Mouse (Mus musculus) lung, postnatal 10 days (tissue): Measurements from ENCODE around the gene Abca4.

Source experiments
- DNase-seq: peaks from one replicate; pipeline ENCODE4 v3.0.0; 2021

Gene Abca4

DNA sequence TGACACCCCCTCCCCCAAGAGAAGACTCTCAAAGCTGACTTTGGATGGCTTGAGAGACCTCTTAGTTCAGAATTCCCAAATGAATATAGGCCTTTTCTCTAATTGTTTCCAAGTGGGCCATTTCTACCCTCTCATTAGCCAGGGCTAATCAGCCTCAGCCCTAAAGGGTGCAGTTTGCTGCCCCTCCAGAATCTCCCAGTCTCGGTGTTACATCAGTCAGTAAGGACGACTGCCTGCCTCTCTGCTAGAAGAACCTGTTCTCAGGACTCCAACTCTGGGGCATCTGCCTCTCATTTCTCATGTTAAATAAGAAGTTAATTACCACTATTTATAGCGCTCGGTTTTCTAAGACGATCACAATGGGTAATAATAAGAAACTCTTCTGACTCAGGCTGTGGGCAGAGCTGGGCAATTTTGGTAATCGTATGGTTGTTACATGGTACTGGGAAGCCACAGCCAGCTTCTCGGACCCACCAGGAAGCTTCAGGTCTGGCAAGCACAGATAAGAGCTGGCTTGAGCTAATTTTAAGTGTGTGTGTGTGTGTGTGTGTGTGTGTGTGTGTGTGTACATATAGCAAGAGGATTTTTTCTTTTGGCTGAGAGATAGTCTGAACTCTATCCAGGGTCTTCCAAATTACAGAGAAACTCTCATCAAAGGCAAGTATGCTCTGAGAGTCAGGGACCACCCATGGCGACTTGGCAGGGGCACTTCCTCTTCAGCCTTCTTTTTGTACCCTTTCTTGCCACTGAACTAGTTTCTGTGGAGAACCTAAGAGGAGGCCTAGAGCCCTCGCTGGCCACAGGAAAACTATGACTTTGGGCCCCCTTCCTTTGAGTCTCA lies 67.1 kb downstream of the Abca4 start:
- DNase-seq, result peak; percentile 58

DNA sequence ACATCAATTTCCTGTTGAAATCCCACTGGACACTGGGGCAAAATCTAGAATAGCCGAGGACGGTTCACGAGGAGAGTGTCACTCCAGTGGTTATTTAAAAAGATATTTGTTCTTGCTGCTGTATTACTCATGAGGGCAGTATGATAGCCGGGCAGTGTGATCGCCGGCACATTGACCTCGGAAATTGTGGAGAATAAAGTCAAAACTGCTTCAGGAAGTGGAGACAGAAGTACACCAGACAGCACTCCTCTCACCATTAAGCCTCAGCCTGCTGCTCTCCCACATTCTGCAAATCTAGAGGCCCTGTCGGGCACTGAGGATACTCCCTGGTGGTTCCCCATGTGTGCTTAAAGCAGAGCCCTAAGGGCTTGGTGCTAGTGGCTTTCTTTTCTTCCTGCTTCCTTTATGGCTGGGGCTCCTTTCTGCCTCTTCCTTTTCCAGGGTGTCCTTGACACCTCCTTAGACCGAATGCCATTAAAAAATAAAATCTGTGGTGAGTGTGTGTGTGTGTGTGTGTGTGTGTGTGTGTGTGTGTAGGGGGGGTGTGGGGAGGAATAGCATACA lies 74.5 kb downstream of the Abca4 start:
- DNase-seq, result no peak

DNA sequence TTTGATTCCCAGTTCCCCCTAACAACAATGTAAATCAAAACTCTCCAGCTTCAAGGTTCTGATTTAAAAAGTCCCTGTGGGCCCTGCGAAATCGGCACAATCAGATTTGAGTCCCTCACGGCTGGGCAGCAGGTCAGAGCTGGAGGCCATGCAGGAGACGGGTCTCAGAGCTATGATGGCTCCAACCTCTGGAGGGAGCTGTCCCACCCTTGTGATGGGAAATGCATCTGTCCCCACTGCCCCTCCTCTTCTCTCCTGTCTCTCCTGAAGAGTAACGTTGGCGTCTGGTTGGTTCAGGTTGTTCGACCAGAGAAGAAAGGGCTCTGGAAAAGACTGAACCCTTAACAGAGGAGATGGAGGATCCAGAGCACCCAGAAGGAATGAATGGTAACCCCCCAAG lies 75.5 kb downstream of the Abca4 start:
- DNase-seq, result peak; percentile 46

DNA sequence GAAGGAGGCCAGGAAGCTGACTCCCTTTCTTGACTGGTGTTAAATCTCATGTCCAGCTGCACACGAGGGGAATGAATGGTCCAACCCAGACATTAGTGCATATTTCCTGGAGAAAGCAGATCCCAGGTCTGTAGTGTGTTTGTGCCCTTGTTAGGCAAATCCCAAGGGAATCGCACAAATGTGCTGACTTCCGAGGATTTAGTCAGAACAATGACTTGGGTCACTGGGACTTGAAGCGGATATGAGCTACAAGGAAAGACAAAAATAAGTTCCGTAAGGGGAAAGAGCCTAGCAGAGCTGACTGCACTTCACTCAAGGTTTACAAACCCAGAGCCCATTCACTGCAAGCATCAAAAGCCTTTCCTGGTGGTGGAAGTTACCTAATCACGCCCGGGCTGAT lies 76.0 kb downstream of the Abca4 start:
- DNase-seq, result peak; percentile 56

DNA sequence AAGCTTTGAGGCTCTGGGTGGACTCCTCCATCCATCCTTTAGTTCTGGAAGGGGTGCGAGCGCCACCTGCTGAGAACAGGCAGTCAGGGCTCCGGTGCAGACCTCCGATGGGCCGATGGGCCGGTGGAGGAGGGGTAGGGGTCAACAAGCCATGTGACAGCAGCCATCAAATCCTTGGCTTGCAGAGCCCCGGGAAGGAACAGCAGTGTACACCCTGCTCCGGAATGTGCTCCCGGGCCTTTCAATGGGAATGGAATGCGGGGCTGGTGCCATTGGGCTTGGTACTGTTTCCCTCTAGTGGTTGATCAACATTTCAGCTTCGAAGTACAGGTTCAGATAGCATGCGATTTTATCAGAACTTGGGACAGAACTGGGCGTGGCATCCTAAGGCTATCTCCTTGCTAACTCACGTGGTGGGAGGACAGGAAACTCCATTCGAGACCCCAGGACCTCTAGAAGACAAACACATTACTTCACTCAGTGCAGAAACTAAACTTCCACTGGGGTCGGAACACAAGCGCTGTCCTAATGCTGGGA lies 78.0 kb downstream of the Abca4 start:
- peak; percentile 99 for DNase-seq

DNA sequence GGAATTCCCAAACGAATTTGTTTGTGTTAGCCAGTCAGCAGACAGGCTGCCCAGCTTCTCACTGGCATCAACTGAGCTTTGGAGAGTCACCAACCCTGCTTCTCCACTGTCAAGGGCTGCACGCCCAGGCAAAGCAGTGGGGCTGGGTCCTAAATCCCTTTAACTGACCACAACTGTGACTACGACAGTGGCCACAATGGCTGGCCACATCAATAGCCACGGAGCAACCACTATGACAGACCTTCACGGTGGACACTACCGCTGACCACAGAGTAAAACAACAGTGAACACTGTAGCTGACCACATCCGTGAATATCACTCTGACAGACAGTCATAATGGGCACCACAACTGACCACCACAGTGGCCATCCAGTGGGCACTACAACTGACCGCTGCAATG lies 78.6 kb downstream of the Abca4 start:
- peak; percentile 42 for DNase-seq

DNA sequence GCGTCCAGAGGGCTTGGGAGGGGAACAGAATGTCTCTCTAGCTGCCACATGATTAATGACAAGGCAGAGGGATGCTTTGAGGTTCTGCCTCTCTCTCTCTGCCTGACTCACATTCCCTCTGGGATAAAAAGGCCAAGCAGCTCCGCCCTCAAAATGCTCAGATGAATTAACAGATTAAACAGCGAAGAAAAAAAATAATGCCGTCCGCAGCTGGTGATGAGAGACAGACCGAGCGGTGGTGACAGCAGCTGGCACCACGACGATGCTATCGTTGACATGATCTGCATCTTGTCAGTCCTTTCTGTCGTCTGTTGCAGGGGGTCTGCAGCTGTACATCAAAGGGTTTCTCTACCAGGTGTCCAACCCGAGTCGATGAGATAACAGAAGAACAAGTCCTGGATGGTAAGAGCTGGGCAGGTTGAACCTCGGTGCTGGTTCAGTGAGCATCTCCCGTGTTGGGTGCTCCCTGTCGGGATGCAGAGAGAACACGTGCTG lies 84.8 kb downstream of the Abca4 start:
- DNase-seq, result no peak

DNA sequence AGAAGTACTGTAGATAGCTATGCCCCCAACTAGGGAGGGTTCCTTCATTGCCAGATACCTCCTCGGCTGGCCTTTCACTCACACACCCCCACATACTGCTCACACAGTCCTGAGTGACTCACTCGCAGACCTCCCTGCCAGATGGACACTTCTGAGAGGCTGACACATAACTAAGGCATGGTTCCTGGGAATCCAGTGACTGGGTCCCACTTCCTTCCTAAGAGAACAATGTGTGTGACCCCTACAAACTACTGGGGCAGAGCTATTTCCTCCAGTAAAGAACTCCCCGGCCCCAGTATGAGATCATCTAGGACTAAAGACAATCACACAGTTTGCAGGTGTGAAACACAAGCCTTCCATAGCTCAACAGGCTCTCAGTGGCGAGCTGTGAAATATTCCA lies 86.5 kb downstream of the Abca4 start:
- DNase-seq, result peak; percentile 67

DNA sequence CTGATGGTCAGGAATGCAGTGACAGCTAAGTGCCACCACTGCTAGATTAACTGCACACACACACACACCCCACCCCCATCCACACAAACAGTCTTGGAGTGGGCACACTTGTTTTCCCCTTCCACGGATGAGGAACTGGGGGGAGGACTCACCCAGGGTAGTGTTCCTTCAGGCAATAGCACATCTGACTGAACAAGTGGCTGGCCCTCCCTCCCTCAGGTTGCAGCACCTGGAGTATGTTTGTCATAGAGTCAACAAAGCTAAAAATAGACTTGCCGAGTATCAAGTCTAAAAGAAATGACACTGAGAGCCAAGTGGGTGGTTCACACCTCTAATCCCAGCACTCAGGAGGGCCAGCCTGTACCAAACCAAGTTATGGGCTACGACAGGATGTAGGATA lies 87.4 kb downstream of the Abca4 start:
- peak; percentile 70 for DNase-seq

DNA sequence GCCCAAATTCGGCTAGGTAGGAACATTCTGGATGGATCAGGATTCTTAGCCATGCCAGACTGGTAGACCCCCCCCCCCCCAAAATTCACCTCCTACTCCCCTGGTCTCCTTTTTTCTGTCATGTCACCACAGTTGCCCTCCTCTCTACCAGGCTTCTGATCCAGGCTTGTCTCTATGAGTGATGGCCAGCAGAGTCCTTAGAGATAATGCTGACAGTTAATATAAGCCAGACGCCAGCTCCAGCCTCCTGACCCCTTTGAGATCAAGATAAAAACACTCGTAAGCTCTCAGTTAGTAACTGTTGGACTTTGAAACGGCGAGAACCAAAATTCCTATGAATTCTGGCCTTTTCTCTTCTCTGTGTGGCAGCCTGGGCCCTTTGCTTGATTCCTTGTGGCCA lies 89.0 kb downstream of the Abca4 start:
- DNase-seq, result no peak

DNA sequence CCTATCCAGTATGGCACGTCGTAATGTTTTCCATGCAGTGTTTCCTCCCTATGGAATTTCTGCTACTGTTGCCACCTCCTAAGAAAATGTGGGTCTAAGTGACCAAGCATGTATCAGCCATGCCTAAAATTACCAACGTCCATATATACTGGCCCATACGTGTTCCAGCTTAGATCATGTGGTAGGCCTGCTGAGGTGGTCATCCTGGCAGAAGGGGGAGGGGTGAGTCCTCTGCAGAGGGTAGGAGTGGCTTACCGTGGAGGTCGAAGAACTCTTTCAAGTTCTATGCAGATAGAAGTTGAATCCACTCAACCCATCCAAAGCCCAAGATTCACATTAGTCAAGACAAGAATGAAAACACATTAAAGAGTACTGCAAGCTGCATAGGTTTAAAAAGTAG lies 89.6 kb downstream of the Abca4 start:
- no peak for DNase-seq

DNA sequence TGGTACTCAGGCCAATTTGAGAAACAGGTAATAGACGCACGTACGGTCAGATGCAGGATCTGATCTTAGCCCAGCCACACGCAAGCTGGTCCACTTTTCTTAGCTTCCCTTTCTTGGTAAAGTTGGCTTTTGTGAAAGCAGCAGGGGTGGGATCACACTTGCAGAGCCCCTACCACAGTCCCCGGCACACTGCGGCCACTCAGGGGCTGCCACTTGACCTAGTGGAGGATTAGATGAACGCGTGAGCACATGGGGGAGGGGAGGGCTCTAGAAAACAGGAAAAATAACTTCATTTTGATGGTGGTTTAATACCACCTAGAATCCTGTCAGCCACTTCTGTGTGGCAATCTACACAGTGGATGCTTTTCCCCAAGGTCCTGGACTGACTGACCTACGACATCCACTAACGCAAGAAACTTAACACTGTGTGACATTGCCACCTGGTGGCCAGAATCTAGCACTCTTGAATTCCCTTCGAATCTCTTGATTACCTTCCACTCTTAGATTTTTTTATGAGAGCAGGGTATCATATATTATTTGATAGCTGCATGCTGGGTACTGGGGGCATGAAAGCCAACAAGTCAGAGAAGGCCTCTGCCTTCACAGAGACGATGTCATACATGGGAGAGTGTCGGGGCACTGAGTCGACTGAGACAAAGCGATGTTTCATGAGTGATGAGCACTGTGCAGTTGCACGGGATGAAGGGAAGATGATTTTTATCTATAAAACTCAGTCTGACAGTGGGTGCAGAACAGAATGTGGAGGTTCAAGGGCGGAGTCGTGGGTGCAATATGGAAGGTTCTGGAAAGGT lies 96.6 kb downstream of the Abca4 start:
- DNase-seq, result peak; percentile 81

DNA sequence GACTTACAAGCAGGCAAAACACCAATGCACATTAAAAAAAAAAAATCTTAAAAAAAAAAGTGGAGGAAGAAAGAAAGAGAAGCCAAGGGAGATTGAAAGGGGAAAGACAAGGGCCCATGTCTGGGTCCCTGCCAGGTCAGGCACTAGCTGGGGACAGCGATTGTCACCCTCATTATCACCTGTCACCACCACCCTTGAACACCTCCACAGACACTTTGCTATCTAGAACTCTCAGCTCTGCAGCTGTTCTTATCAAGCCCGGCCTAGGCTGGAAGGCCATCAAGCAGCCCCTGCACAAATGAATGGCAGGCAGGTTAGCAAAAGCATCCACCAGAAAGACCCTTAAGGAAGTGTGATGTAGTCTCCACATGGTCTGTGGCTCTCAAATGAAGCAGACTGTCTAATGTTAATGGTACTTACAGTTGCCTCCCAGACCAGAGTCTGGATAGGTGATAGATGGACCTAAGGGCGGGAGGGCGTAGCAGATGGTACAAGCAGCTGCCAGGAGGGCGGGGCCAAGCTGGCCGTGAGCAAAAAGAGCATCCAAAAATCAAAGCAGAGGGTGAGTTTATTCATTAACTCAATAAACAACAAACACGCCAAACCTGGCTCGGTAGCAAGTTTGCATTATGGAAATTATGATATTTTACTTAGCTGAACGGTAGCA lies 98.1 kb downstream of the Abca4 start:
- no peak for DNase-seq

DNA sequence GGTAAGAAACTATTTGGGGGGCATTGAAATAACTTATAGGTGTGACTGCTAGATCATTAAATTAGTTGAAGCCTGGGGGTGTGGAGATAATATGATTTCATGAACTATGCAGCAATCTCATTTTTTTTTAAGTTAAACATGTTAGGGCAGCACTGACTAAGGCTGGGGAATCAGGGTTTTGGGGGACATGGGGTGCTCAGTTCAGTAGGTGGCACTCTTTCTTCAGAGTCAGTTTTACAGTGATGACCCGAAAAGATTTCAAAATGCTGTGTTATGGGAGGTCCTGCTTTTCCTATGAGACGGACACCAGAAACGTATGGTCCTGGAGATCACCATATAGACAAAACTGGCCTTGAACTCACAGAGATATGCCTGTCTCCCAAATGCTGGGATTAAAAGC lies 99.2 kb downstream of the Abca4 start:
- DNase-seq, result no peak

DNA sequence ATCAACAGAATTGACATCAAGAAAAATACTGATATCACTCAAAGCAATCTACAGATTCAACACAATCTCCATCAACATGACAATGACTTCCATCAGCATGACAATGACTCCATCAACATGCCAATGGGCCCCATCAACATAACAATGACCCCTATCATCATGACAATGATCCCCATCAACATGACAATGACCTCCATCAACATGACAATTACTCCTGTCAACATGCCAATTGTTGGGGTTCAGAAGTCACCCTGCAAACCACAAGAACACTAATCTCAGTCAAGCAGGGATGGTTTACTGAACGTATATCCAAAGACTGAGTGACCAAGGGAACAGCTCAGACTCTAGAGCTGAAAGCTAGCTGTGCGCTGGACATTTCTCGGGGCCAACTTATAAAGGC lies 101.2 kb downstream of the Abca4 start:
- DNase-seq, result no peak

DNA sequence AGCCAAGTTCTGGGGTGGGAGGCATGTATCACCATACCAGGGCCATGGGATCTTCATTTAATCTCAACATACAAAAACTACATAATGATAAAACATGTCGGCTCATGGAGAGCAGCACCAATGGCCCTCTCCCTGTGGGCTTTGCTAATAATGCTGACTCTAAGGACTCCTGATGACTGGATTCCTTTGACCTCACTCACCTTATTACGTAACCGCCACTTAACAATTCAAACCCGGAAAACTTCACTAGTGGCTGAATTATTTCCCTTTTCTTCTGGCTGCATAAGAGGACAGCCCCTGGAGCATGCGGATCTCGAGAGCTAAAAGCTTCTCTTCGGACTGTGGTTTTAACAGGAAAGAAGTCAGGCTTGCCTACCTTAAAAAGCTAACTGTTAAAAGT lies 106.6 kb downstream of the Abca4 start:
- DNase-seq, result no peak

DNA sequence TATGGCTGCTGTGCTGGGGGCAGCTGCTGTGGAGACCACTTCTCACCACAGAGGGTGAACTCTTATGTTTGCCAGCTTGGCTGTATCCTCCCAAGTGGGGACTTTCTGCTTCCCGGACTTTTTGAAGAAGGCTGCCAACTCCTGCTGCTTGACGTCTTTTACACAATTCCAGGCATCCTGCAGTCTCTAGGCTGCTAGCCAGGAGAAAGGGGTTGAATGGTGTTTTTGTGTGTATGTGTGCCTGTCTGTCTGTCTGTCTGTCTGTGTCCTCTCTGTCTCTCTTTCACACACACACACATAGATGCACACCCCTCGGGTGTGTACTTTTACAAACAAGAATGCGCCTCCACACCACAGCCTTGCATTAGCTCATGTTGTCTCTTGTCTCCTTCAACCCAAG lies 108.2 kb downstream of the Abca4 start:
- peak; percentile 71 for DNase-seq

DNA sequence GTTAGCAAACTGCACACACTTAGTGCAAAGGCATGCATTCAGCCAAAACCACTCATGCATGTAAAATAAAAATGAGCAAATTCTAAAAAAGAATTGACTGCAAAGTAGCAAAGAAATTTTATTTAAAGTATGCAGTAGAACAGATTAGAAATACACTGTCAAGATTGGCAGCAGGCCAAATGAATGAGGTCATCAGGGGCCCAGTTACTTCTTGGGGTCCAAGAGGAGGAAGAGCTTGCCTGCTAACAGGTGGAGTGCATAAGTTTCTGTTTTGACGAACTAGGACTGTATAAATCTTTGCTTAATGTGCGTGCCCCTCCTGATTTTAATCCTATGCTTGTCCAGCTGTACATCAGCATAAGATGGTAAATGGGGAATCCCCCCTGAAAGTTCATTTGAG lies 109.8 kb downstream of the Abca4 start:
- peak; percentile 28 for DNase-seq

DNA sequence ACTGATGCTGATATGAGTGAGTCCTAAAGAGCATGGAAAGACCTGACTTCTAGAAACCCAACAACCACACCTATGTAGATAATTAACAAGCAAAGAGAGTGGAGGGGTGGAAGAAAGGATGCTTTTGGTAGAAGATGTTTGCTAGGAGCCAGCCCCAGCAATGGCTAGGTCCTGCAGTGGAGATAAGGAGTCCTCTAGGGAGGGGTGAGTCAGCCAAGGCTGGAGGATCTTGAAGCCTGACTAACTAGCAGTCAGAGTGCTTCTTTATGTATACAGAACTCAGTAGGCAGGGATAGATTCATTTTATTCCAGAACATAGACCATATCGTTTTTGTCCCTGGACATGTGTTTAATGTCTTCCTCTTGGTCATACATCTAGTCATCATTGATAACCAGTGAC lies 115.2 kb downstream of the Abca4 start:
- no peak for DNase-seq

DNA sequence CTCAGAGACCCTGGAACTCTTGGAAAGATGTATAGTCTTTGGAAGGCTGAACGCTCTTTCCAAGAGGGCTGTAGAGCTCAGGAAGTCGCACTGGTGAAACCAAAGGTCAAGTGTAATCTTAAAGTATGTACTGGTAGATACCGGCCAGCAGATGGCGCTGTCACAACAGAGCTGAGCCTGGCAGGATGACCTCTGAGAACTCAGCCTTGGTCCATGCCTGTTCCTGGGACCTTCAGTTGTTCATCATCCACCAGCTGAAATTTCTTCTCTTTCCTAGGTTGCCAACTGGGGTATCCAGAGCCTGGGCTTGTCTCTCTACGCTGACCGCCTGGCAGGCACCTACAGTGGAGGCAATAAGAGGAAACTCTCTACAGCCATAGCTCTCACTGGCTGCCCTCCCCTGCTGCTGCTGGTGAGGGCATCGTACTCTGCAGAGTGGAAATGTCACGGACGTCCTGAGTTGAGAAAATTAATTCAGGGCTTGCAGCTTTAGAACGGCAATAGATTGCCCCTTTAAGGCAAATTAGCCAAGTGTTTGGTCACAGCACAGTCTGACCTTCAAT lies 125.5 kb downstream of the Abca4 start:
- peak; percentile 79 for DNase-seq

DNA sequence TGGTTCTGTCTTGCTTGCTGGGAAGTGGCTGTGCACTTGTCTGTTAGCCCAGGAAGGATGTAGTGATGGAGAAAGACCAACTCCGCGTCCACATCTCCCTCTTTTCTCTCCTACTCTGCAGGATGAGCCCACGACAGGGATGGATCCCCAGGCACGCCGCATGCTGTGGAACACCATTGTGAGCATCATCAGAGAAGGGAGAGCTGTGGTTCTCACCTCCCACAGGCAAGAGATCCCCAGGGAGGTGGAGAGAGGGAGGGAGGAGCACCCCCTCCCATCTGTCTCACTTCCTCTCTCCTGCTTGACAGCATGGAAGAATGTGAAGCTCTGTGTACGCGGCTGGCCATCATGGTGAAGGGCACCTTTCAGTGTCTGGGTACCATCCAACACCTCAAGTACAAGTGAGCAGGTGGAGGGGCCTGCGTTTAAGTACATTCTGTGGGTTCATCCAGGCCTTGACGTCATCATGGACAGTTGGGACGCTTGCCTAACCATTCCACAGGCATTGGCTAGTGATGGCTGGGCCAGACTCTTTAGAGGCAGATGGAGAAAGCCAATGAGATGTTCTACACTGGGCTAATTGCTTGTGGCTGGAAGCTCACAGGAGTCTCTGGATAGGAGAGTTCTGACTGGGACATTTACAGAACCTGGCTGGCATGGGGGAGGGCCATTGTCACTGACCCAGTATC lies 126.5 kb downstream of the Abca4 start:
- no peak for DNase-seq
